Mouse (Mus musculus): Measurements from ENCODE around the gene Tmem212. TPM values are rescaled to one million over a fixed set of nuclear protein-coding genes. Genes with fewer than 3 reads are reported as not detected.
"Not testable (repeated sequence)": the region's sequence is repeated elsewhere in the genome, so short reads cannot be mapped to it uniquely, and the experiment has no call there.

Gene Tmem212
- polyA plus RNA-seq (2015; fragmentation: Nextera tagmentation; extraction: Ambion mirVana): 55.4 and 59.9 TPM in 2 replicates

DNA sequence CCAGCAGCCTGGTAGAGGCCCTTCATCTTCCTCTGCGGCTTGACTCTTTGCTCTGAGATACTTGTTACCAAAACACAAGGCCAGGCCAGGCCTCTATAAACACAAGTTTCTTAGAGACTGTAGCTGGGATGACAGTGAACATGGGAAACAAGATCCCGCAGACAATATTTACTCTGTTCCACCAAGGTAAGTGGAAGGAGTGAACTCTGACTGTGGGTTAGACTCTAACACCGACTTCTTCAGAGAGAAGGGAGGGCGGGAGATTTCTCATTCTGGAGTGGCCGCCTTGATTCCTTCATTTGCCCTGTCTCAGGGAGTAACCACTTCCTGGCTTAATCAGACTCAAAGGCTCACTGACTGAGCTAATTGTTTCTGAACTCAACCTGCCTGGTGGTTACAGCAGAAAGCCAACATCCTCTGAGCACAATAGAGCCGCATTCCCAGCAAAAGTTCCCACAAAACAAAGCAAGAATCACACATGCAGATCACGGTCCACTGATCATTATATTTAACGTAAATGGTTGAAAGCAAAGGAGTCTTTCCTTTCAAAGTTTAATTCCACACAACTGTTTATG is at the start of gene Tmem212:
Gene Tmem212, minus strand, starts transcription at position 51 of the 575 bp plus-strand sequence.
- DNase-seq (ENCODE audit: low spot score): no peak
- TF ChIP-seq CTCF (IDR thresholded peaks at IDR 0.05) (no peak), EP300 (IDR thresholded peaks at IDR 0.05) (no peak)
- peak; percentile 20; the same call in 1 of the 2 replicates for ATAC-seq
- Histone ChIP-seq H3K4me3 (ENCODE audit: low read depth, low read length) (no peak within 1 kb of the TSS), H3K9me3 (ENCODE audit: low read length) (no peaks in the 10 kb centered on the region), H3K4me1 (ENCODE audit: insufficient read depth, low read depth, low read length) (peaks cover 9% of the 10 kb centered on the region; the same call in 1 of the 2 replicates), H3K27me3 (replicated peaks; ENCODE audit: insufficient read depth, low read length) (no peaks in the 10 kb centered on the region), H3K4me2 (replicated peaks; ENCODE audit: low read depth, low read length) (no peak within 1 kb of the TSS), H3K36me3 (ENCODE audit: insufficient read depth, low read length) (no peaks in the 10 kb centered on the region), H3K9ac (replicated peaks; ENCODE audit: low read depth) (no peak within 1 kb of the TSS), H3K27ac (ENCODE audit: low read length) (no peak within 1 kb of the TSS)
- 57% methylated on average over 8 of the region's 8 CpGs for WGBS

- 84% methylated on average over 2 of the region's 2 CpGs for WGBS
- H3K27ac ChIP-seq (ENCODE audit: low read length); H3K27me3 ChIP-seq (replicated peaks; ENCODE audit: insufficient read depth, low read length); H3K4me2 ChIP-seq (replicated peaks; ENCODE audit: low read depth, low read length); DNase-seq (ENCODE audit: low spot score); H3K9me3 ChIP-seq (ENCODE audit: low read length); ATAC-seq; H3K4me1 ChIP-seq (ENCODE audit: insufficient read depth, low read depth, low read length); H3K4me3 ChIP-seq (ENCODE audit: low read depth, low read length); H3K36me3 ChIP-seq (ENCODE audit: insufficient read depth, low read length); H3K9ac ChIP-seq (replicated peaks; ENCODE audit: low read depth): not testable (repeated sequence)
Measured at GRCm38 (mm10) chr3:27945397-27945796, 49.2 kb upstream of the Tmem212 start.

DNA sequence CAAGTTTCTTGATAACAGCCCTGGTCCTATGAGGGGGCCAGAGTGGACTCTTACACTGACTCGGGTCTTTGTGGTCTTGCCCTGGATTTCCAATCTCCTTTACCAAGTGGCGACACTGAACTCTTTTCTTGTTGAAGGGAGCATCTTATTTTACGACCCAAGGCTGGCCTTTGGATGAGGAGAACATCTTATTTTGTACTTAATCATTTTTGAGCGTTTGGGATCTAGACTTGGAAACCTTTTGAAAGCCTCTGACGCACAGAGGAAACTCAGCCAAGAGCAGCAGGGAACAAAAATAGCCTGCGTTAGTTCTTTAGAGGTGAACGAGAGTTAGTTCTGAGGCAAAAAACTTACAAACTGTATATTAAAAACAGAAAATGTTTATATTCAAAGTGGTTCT is 46.8 kb upstream of the Tmem212 start:
- Histone ChIP-seq H3K36me3 (ENCODE audit: insufficient read depth, low read length) (no peaks in the 10 kb centered on the region), H3K4me1 (ENCODE audit: insufficient read depth, low read depth, low read length) (peaks cover 7% of the 10 kb centered on the region; the same call in 1 of the 2 replicates), H3K4me2 (replicated peaks; ENCODE audit: low read depth, low read length) (no peak overlapping the region), H3K4me3 (ENCODE audit: low read depth, low read length) (no peak overlapping the region), H3K27me3 (replicated peaks; ENCODE audit: insufficient read depth, low read length) (no peaks in the 10 kb centered on the region), H3K9me3 (ENCODE audit: low read length) (no peaks in the 10 kb centered on the region), H3K9ac (replicated peaks; ENCODE audit: low read depth) (no peak overlapping the region), H3K27ac (ENCODE audit: low read length) (no peak overlapping the region)
- WGBS: 57% methylated on average over 7 of the region's 7 CpGs
- ATAC-seq: no peak
- TF ChIP-seq CTCF (IDR thresholded peaks at IDR 0.05): no peak
- no peak for TF ChIP-seq EP300 (IDR thresholded peaks at IDR 0.05)
- peak; percentile 55 for DNase-seq (ENCODE audit: low spot score)

DNA sequence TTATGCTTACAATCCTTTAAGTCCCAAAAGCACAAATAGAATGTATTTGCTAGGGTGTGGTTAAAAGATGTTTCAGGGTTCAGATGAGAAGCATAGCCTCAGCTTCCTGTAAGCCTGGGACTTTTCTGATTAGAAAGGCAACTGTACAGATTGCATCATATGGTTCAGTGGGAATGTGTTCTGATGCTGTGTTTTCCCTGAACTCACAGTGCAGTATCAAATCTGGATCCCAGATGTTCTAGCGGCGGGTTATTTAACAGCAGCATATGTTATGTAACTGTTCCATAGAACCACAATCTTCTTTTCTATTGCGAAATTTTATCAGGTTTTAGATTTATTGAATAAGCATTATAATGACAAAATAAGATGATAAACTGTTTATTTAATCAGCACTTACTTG is 45.5 kb upstream of the Tmem212 start:
- 71% methylated on average over 3 of the region's 3 CpGs for WGBS
- ATAC-seq: no peak
- Histone ChIP-seq H3K9ac (replicated peaks; ENCODE audit: low read depth) (no peak overlapping the region), H3K27ac (ENCODE audit: low read length) (no peak overlapping the region), H3K4me3 (ENCODE audit: low read depth, low read length) (no peak overlapping the region), H3K36me3 (ENCODE audit: insufficient read depth, low read length) (no peaks in the 10 kb centered on the region), H3K4me2 (replicated peaks; ENCODE audit: low read depth, low read length) (no peak overlapping the region), H3K4me1 (ENCODE audit: insufficient read depth, low read depth, low read length) (peaks cover 7% of the 10 kb centered on the region; the same call in 1 of the 2 replicates), H3K9me3 (ENCODE audit: low read length) (no peaks in the 10 kb centered on the region), H3K27me3 (replicated peaks; ENCODE audit: insufficient read depth, low read length) (no peaks in the 10 kb centered on the region)
- no peak for TF ChIP-seq CTCF (IDR thresholded peaks at IDR 0.05)
- TF ChIP-seq EP300 (IDR thresholded peaks at IDR 0.05): no peak
- DNase-seq (ENCODE audit: low spot score): peak; percentile 21

DNA sequence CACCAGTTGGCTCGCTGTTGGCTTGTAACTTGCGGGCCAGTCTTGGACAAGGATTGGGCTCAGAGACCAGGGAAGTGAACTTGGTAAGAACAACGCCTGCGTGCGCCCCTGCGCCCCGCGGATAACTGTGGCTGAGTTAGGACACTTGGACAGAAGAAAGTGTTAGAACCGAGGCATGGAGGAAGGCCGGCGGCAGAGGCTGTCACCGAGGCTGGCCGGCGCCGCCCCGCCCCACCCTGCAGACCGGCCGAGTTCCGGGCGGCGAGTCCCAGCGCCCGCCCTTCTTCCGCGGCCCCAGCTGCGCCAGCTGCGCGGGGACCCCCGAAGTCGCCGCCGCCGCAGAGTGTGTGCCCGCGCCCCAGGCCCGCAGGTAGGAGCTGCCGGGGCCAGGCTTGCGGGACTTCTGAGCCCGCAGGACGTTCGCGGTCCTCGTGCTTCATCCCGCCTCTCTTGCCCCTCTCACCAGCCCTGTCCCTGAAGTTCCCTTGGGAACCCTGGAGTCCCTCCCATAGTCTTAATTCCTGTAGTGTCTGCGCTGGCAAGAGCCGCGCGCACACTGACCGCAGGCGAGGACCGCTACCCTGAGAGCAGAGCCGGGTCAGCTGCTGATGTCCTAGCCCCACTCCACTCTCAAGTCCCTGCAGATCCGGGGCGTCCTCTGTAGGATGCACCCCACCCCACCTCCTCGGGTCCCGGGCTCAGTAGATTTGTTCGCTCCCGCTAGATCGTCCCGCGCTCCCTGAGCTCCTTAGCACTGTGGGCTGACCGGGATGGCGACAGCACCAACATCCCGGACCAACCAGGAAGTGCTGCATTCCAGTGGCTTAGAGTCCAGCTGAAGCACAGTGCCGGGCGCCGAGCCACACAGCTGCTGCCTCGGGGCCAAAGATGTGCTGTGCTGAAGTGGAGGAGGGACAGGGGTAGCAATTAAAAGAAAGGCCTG is 42.5 kb upstream of the Tmem212 start, which contains the start of gene Pld1:
Gene Pld1, plus strand, starts transcription at position 315 of the 943 bp plus-strand sequence.
- no peaks in the 10 kb centered on the region for H3K27me3 ChIP-seq (replicated peaks; ENCODE audit: insufficient read depth, low read length)
- no peaks in the 10 kb centered on the region for H3K36me3 ChIP-seq (ENCODE audit: insufficient read depth, low read length)
- no peak for TF ChIP-seq EP300 (IDR thresholded peaks at IDR 0.05)
- no peak for TF ChIP-seq CTCF (IDR thresholded peaks at IDR 0.05)
- WGBS: 2% methylated on average over 56 of the region's 68 CpGs
- H3K4me2 ChIP-seq (replicated peaks; ENCODE audit: low read depth, low read length): peak within 1 kb of the TSS; percentile 94
- H3K9me3 ChIP-seq (ENCODE audit: low read length): no peaks in the 10 kb centered on the region
- H3K4me3 ChIP-seq (ENCODE audit: low read depth, low read length): peak within 1 kb of the TSS; percentile 67
- ATAC-seq (peak; percentile 91), DNase-seq (ENCODE audit: low spot score) (peak; percentile 89)
- peaks cover 7% of the 10 kb centered on the region; the same call in 1 of the 2 replicates for H3K4me1 ChIP-seq (ENCODE audit: insufficient read depth, low read depth, low read length)
- H3K27ac ChIP-seq (ENCODE audit: low read length): peak within 1 kb of the TSS; percentile 92
- H3K9ac ChIP-seq (replicated peaks; ENCODE audit: low read depth): peak within 1 kb of the TSS; percentile 48

Measured in lung, postnatal 0 days (tissue).